Mouse (Mus musculus): ENCODE data around the gene 5330417C22Rik. TPM values are rescaled to one million over a fixed set of nuclear protein-coding genes. Genes with fewer than 3 reads are reported as not detected.
A peak's percentile ranks its signal among the peaks of the same experiment; 100 is the strongest.

The 5330417C22Rik gene
- polyA plus RNA-seq, 1 experiment, result 0.01 TPM

GRCm38 (mm10) chr3:108432542-108433187, 103.7 kb downstream of the 5330417C22Rik start:
- H3K4me3 ChIP-seq (replicated peaks), result no peak overlapping the region
- TF ChIP-seq GATA1 (IDR thresholded peaks at IDR 0.05; ENCODE audit: low read length), result no peak
- no peak for TF ChIP-seq TAL1 (IDR thresholded peaks at IDR 0.05; ENCODE audit: low read length)
- peaks cover 98% of the 10 kb centered on the region for H3K36me3 ChIP-seq (ENCODE audit: control insufficient read depth)
- H3K4me1 ChIP-seq (ENCODE audit: control insufficient read depth), result no peaks in the 10 kb centered on the region
- H3K27me3 ChIP-seq (ENCODE audit: control insufficient read depth), result no peaks in the 10 kb centered on the region
- no peaks in the 10 kb centered on the region for H3K9me3 ChIP-seq (ENCODE audit: control insufficient read depth, low read length)

GRCm38 (mm10) chr3:108425624-108426018, 110.7 kb downstream of the 5330417C22Rik start:
- H3K36me3 ChIP-seq (ENCODE audit: control insufficient read depth), result peaks cover 63% of the 10 kb centered on the region
- TF ChIP-seq GATA1 (IDR thresholded peaks at IDR 0.05; ENCODE audit: low read length), result no peak
- TF ChIP-seq TAL1 (IDR thresholded peaks at IDR 0.05; ENCODE audit: low read length), result no peak
- no peaks in the 10 kb centered on the region for H3K9me3 ChIP-seq (ENCODE audit: control insufficient read depth, low read length)
- no peak overlapping the region for H3K4me3 ChIP-seq (replicated peaks)
- H3K27me3 ChIP-seq (ENCODE audit: control insufficient read depth), result peaks cover under 1% of the 10 kb centered on the region; the same call in 1 of the 2 replicates
- H3K4me1 ChIP-seq (ENCODE audit: control insufficient read depth), result peaks cover 9% of the 10 kb centered on the region

GRCm38 (mm10) chr3:108424944-108425623, 111.3 kb downstream of the 5330417C22Rik start:
- TF ChIP-seq GATA1 (IDR thresholded peaks at IDR 0.05; ENCODE audit: low read length) (no peak), TAL1 (IDR thresholded peaks at IDR 0.05; ENCODE audit: low read length) (no peak)
- H3K36me3 ChIP-seq (ENCODE audit: control insufficient read depth), result peaks cover 59% of the 10 kb centered on the region

GRCm38 (mm10) chr3:108423844-108424801, 112.2 kb downstream of the 5330417C22Rik start:
- peaks cover 9% of the 10 kb centered on the region for H3K4me1 ChIP-seq (ENCODE audit: control insufficient read depth)
- H3K9me3 ChIP-seq (ENCODE audit: control insufficient read depth, low read length), result no peaks in the 10 kb centered on the region
- TF ChIP-seq GATA1 (IDR thresholded peaks at IDR 0.05; ENCODE audit: low read length), result no peak
- TF ChIP-seq TAL1 (IDR thresholded peaks at IDR 0.05; ENCODE audit: low read length), result no peak
- no peak overlapping the region for H3K4me3 ChIP-seq (replicated peaks)
- H3K36me3 ChIP-seq (ENCODE audit: control insufficient read depth), result peaks cover 49% of the 10 kb centered on the region
- peaks cover 3% of the 10 kb centered on the region; the same call in 1 of the 2 replicates for H3K27me3 ChIP-seq (ENCODE audit: control insufficient read depth)

More at GRCm38 (mm10) chr3:108424944-108425623, 111.3 kb downstream of the 5330417C22Rik start:
- H3K4me3 ChIP-seq (replicated peaks), result no peak overlapping the region
- H3K27me3 ChIP-seq (ENCODE audit: control insufficient read depth), result peaks cover 3% of the 10 kb centered on the region; the same call in 1 of the 2 replicates
- peaks cover 9% of the 10 kb centered on the region for H3K4me1 ChIP-seq (ENCODE audit: control insufficient read depth)
- H3K9me3 ChIP-seq (ENCODE audit: control insufficient read depth, low read length), result no peaks in the 10 kb centered on the region

- H3K27me3 ChIP-seq (ENCODE audit: control insufficient read depth), result peaks cover 13% of the 10 kb centered on the region
- no peak overlapping the region for H3K4me3 ChIP-seq (replicated peaks)
- no peak for TF ChIP-seq TAL1 (IDR thresholded peaks at IDR 0.05; ENCODE audit: low read length)
- no peak for TF ChIP-seq GATA1 (IDR thresholded peaks at IDR 0.05; ENCODE audit: low read length)
- peaks cover 9% of the 10 kb centered on the region for H3K4me1 ChIP-seq (ENCODE audit: control insufficient read depth)
- H3K9me3 ChIP-seq (ENCODE audit: control insufficient read depth, low read length), result no peaks in the 10 kb centered on the region
- H3K36me3 ChIP-seq (ENCODE audit: control insufficient read depth), result peaks cover 38% of the 10 kb centered on the region
Observed at GRCm38 (mm10) chr3:108423006-108423405, 113.3 kb downstream of the 5330417C22Rik start.

GRCm38 (mm10) chr3:108415831-108416223, 120.5 kb downstream of the 5330417C22Rik start:
- peaks cover 62% of the 10 kb centered on the region for H3K27me3 ChIP-seq (ENCODE audit: control insufficient read depth)
- H3K9me3 ChIP-seq (ENCODE audit: control insufficient read depth, low read length), result peaks cover 32% of the 10 kb centered on the region
- TF ChIP-seq TAL1 (IDR thresholded peaks at IDR 0.05; ENCODE audit: low read length) (no peak), GATA1 (IDR thresholded peaks at IDR 0.05; ENCODE audit: low read length) (no peak)
- H3K4me1 ChIP-seq (ENCODE audit: control insufficient read depth), result peaks cover 12% of the 10 kb centered on the region
- no peaks in the 10 kb centered on the region for H3K36me3 ChIP-seq (ENCODE audit: control insufficient read depth)
- H3K4me3 ChIP-seq (replicated peaks), result peak overlapping the region; percentile 57

GRCm38 (mm10) chr3:108414857-108415830, 121.2 kb downstream of the 5330417C22Rik start, which contains the start of gene Celsr2:
TSS of gene Celsr2 (minus strand) at chr3:108415552.
- TF ChIP-seq GATA1 (IDR thresholded peaks at IDR 0.05; ENCODE audit: low read length) (no peak), TAL1 (IDR thresholded peaks at IDR 0.05; ENCODE audit: low read length) (no peak)
- H3K9me3 ChIP-seq (ENCODE audit: control insufficient read depth, low read length), result peaks cover 32% of the 10 kb centered on the region
- H3K36me3 ChIP-seq (ENCODE audit: control insufficient read depth), result no peaks in the 10 kb centered on the region
- peaks cover 12% of the 10 kb centered on the region for H3K4me1 ChIP-seq (ENCODE audit: control insufficient read depth)
- H3K4me3 ChIP-seq (replicated peaks), result peak within 1 kb of the TSS; percentile 57
- H3K27me3 ChIP-seq (ENCODE audit: control insufficient read depth), result peaks cover 59% of the 10 kb centered on the region

Data from erythroblast, embryonic 14.5 days (primary cell).